Mouse (Mus musculus): ENCODE data around the gene Ppp2r1b. TPM values are rescaled to one million over a fixed set of nuclear protein-coding genes. Genes with fewer than 3 reads are reported as not detected.

Ppp2r1b gene
- polyA plus RNA-seq, 1 experiment from 2014 or later: 36.6 TPM

DNA sequence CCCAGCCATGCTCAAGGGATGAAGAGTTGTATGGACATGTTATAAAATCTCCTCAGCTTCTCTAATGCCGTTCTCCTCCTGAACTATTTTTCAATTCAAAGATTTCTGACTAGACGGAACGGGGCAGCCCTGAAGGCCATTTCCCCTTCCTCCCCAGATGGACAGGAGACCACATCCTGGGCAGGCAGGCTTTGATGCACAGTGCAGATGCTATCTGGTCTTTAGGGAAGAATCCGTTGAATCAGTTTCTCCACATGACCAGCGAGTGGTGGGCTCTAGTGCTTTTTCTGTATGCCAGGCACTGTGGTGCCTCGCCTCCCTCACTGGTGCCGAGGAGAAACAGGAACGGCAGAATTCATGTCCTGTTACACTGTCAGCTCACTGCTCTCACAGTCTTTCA is 11.3 kb upstream of the Ppp2r1b start:
- H3K27ac ChIP-seq: no peak overlapping the region
- 76% methylated on average over 8 of the region's 8 CpGs for WGBS
- DNase-seq (ENCODE audit: low spot score) (no peak), ATAC-seq (replicated peaks; ENCODE audit: low FRiP score, low read depth) (no peak)
- H3K27me3 ChIP-seq (ENCODE audit: insufficient read depth, low read length): no peaks in the 10 kb centered on the region
- no peak overlapping the region for H3K4me2 ChIP-seq (ENCODE audit: low read length)
- H3K9ac ChIP-seq (ENCODE audit: low read depth, low read length): no peak overlapping the region
- no peaks in the 10 kb centered on the region for H3K4me1 ChIP-seq (replicated peaks; ENCODE audit: insufficient read depth, low read length)
- no peak for TF ChIP-seq CTCF (IDR thresholded peaks at IDR 0.05; ENCODE audit: low read depth)
- H3K4me3 ChIP-seq (replicated peaks; ENCODE audit: low read depth, low read length): no peak overlapping the region
- H3K36me3 ChIP-seq (ENCODE audit: insufficient read depth, low read length): peaks cover 3% of the 10 kb centered on the region; the same call in 1 of the 2 replicates
- H3K9me3 ChIP-seq (replicated peaks; ENCODE audit: low read length): no peaks in the 10 kb centered on the region

DNA sequence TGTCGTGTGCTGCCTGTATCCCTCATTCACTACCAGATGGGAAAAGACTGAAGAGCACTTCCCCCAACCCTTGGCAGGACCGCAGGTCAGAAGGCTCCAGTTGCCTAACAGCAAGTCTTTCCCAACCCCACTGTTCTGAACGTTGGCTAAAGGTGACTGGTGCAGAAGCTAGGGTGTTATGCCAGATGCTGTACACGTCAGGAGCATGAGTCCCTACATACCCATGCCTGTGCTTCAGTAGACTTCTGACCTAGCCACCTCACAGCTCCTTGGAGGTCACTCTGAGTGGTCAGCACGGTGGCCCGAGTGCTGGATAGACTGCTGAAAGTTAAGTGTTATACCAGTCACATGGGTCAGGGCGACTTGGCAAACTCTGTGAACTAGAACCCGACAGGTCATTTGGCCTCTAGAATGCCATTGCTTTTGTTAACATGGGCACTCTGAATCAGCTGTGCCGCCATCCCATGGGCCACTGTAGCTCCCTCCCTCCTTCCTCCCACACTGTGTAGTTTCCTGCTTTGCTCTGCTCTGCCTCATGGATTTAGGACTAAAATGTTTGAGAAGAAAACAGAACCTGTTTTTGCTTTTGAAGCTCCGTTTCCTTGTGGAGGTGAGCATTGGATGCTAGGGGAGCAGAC is 9.9 kb upstream of the Ppp2r1b start:
- Histone ChIP-seq H3K9ac (ENCODE audit: low read depth, low read length) (no peak overlapping the region), H3K36me3 (ENCODE audit: insufficient read depth, low read length) (peaks cover 3% of the 10 kb centered on the region; the same call in 1 of the 2 replicates), H3K4me2 (ENCODE audit: low read length) (no peak overlapping the region), H3K4me3 (replicated peaks; ENCODE audit: low read depth, low read length) (no peak overlapping the region), H3K27ac (no peak overlapping the region), H3K4me1 (replicated peaks; ENCODE audit: insufficient read depth, low read length) (no peaks in the 10 kb centered on the region), H3K9me3 (replicated peaks; ENCODE audit: low read length) (no peaks in the 10 kb centered on the region), H3K27me3 (ENCODE audit: insufficient read depth, low read length) (no peaks in the 10 kb centered on the region)
- TF ChIP-seq CTCF (IDR thresholded peaks at IDR 0.05; ENCODE audit: low read depth): no peak
- ATAC-seq (replicated peaks; ENCODE audit: low FRiP score, low read depth): no peak
- 80% methylated on average over 10 of the region's 10 CpGs for WGBS
- DNase-seq (ENCODE audit: low spot score): no peak

DNA sequence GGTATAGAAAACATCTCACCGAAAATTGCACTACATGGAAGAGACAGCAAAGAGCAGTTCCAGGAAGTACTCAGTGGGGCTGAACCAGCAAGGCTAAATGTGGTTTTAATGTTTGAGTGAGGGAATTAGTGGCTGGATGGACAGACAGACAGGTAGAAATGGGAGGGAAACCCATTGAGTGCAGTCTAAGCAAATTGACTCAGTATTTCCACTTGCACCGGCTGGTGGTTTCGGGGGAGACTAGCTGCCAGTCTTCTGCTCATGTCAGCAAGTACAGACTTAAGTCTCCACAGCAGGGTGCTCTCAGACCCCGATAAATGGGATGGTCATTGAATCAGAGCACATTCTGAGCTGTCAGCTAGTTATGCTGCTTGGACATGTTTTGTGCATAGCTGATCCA is 9.0 kb upstream of the Ppp2r1b start:
- Histone ChIP-seq H3K27me3 (ENCODE audit: insufficient read depth, low read length) (no peaks in the 10 kb centered on the region), H3K4me1 (replicated peaks; ENCODE audit: insufficient read depth, low read length) (no peaks in the 10 kb centered on the region), H3K36me3 (ENCODE audit: insufficient read depth, low read length) (peaks cover 3% of the 10 kb centered on the region; the same call in 1 of the 2 replicates), H3K9ac (ENCODE audit: low read depth, low read length) (no peak overlapping the region), H3K4me3 (replicated peaks; ENCODE audit: low read depth, low read length) (no peak overlapping the region), H3K9me3 (replicated peaks; ENCODE audit: low read length) (no peaks in the 10 kb centered on the region), H3K27ac (no peak overlapping the region), H3K4me2 (ENCODE audit: low read length) (no peak overlapping the region)
- no peak for TF ChIP-seq CTCF (IDR thresholded peaks at IDR 0.05; ENCODE audit: low read depth)
- ATAC-seq (replicated peaks; ENCODE audit: low FRiP score, low read depth) (no peak), DNase-seq (ENCODE audit: low spot score) (no peak)
- 88% methylated on average over 4 of the region's 4 CpGs for WGBS

DNA sequence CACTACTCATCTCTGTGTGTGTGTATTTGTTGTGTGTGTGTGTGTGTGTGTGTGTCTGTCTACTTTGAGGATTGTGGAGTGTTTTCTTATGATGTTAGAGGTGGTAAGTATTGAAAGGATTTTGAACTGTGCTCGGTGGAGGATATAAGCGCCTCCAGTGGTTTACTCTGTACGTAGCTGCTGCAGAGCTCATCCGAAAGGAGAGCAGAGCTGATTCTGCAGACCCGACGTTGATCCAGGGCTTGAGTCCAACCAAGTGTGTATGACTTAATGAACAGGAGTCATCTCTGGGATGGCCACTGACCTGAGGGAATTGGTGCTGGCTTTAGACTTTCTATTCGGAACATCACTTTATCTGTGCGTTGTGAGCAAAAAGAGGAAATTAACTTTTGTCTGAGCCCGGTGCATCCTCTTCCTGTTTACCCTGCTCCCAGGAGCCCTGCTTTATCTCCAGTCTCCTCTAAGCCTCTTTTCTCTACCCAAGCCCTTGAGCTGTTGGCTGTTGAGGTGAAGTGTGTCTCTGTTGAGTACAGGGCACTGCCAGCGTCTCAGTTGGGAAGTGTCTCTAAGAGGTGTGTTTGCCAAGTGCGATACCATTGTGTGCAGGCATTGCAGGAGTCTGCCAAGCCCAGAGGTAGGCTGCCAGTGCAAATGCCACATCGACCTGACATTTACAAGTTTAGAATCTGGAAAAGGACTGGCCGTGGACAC is 3.9 kb upstream of the Ppp2r1b start:
- Histone ChIP-seq H3K4me3 (replicated peaks; ENCODE audit: low read depth, low read length) (no peak overlapping the region), H3K27ac (no peak overlapping the region), H3K4me2 (ENCODE audit: low read length) (no peak overlapping the region), H3K9me3 (replicated peaks; ENCODE audit: low read length) (no peaks in the 10 kb centered on the region), H3K4me1 (replicated peaks; ENCODE audit: insufficient read depth, low read length) (peaks cover 16% of the 10 kb centered on the region; the same call in 1 of the 2 replicates), H3K9ac (ENCODE audit: low read depth, low read length) (no peak overlapping the region), H3K27me3 (ENCODE audit: insufficient read depth, low read length) (no peaks in the 10 kb centered on the region), H3K36me3 (ENCODE audit: insufficient read depth, low read length) (0 out of 2 replicates have a peak, but pooled peaks cover 7% of the 10 kb centered on the region)
- ATAC-seq (replicated peaks; ENCODE audit: low FRiP score, low read depth) (no peak), DNase-seq (ENCODE audit: low spot score) (no peak)
- 77% methylated on average over 13 of the region's 13 CpGs for WGBS
- no peak for TF ChIP-seq CTCF (IDR thresholded peaks at IDR 0.05; ENCODE audit: low read depth)

GRCm38 (mm10) chr9:50845547-50845946 is 446 bp downstream of the Ppp2r1b start:
- DNase-seq (ENCODE audit: low spot score) (peak; percentile 78), ATAC-seq (replicated peaks; ENCODE audit: low FRiP score, low read depth) (peak; percentile 89)
- no peak overlapping the region for H3K4me2 ChIP-seq (ENCODE audit: low read length)
- H3K9ac ChIP-seq (ENCODE audit: low read depth, low read length): no peak overlapping the region
- 0 out of 2 replicates have a peak overlapping the region, but pooled peaks have one; percentile 54 for H3K27ac ChIP-seq
- WGBS: 21% methylated on average over 9 of the region's 9 CpGs
- H3K36me3 ChIP-seq (ENCODE audit: insufficient read depth, low read length): 0 out of 2 replicates have a peak, but pooled peaks cover 7% of the 10 kb centered on the region
- no peak overlapping the region for H3K4me3 ChIP-seq (replicated peaks; ENCODE audit: low read depth, low read length)
- no peaks in the 10 kb centered on the region for H3K27me3 ChIP-seq (ENCODE audit: insufficient read depth, low read length)
- H3K9me3 ChIP-seq (replicated peaks; ENCODE audit: low read length): no peaks in the 10 kb centered on the region
- TF ChIP-seq CTCF (IDR thresholded peaks at IDR 0.05; ENCODE audit: low read depth): peak; percentile 10; the same call in 1 of the 2 replicates
- peaks cover 17% of the 10 kb centered on the region for H3K4me1 ChIP-seq (replicated peaks; ENCODE audit: insufficient read depth, low read length)

DNA sequence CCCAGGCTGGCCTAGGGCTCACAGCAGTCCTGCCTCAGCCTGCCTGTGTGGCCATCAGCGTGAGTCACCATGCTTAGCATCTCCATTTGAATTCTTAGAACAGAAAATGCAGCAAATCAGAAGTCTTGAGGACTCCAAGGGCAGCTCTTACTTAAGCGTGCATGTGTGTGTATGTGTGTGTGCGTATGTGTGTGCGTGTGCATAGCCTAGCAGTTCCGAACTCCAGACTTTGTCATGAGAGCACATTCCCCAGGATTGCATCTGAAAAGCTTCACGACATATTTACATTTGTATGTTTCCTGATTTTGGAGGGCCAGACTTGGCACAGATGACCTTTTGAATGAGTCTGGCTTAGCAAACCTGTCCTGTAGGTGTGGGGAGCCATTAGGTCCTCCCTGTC is 2.0 kb downstream of the Ppp2r1b start:
- WGBS: 86% methylated on average over 6 of the region's 6 CpGs
- Histone ChIP-seq H3K9me3 (replicated peaks; ENCODE audit: low read length) (no peaks in the 10 kb centered on the region), H3K27me3 (ENCODE audit: insufficient read depth, low read length) (no peaks in the 10 kb centered on the region), H3K9ac (ENCODE audit: low read depth, low read length) (no peak overlapping the region), H3K36me3 (ENCODE audit: insufficient read depth, low read length) (0 out of 2 replicates have a peak, but pooled peaks cover 7% of the 10 kb centered on the region), H3K4me1 (replicated peaks; ENCODE audit: insufficient read depth, low read length) (peaks cover 17% of the 10 kb centered on the region), H3K4me3 (replicated peaks; ENCODE audit: low read depth, low read length) (no peak overlapping the region), H3K27ac (peak overlapping the region; percentile 25; the same call in 1 of the 2 replicates), H3K4me2 (ENCODE audit: low read length) (no peak overlapping the region)
- DNase-seq (ENCODE audit: low spot score) (no peak), ATAC-seq (replicated peaks; ENCODE audit: low FRiP score, low read depth) (no peak)
- TF ChIP-seq CTCF (IDR thresholded peaks at IDR 0.05; ENCODE audit: low read depth): no peak
